Mouse (Mus musculus) neural tube, embryonic 12.5 days (tissue): ENCODE data around the gene Runx3. TPM values are rescaled to one million over a fixed set of nuclear protein-coding genes. Genes with fewer than 3 reads are reported as not detected.

ENCODE experiments used
- ATAC-seq: fragments of 200-750 bp; cut with Nextera tagmentation; 2 replicates; pipeline ENCODE4 v1.8.0; 2017; ENCODE audit warnings: low read depth, mild to moderate bottlenecking, moderate TSS enrichment, moderate library complexity; ENCODE audit not compliant: low FRiP score
- H3K27ac ChIP-seq: fragments of 300-500 bp; sonication (generic); 2 replicates; pipeline ENCODE4 v1.5.1; 2016
- H3K27me3 ChIP-seq: fragments of 300-500 bp; sonication (generic); replicated peaks from 2 replicates; pipeline ENCODE4 v1.6.1; 2016; ENCODE audit warnings: mild to moderate bottlenecking
- H3K36me3 ChIP-seq: fragments of 300-500 bp; sonication (generic); 2 replicates; pipeline ENCODE4 v1.6.1; 2016; ENCODE audit warnings: mild to moderate bottlenecking
- H3K4me1 ChIP-seq: fragments of 300-500 bp; sonication (generic); 2 replicates; pipeline ENCODE4 v1.6.1; 2016
- H3K4me2 ChIP-seq: fragments of 300-500 bp; sonication (generic); replicated peaks from 2 replicates; pipeline ENCODE4 v1.6.1; 2016; ENCODE audit warnings: mild to moderate bottlenecking
- H3K4me3 ChIP-seq: fragments of 300-500 bp; sonication (generic); 2 replicates; pipeline ENCODE4 v1.5.1; 2016
- H3K9ac ChIP-seq: fragments of 300-500 bp; sonication (generic); 2 replicates; pipeline ENCODE4 v1.6.1; 2016; ENCODE audit warnings: mild to moderate bottlenecking
- H3K9me3 ChIP-seq: fragments of 300-500 bp; sonication (generic); 2 replicates; pipeline ENCODE4 v1.6.1; 2016; ENCODE audit warnings: mild to moderate bottlenecking
- WGBS: fragments of 180-500 bp; shearing (Covaris S2); methylation state at CpG from one replicate; pipeline ENCODE4 v1.1.7; 2016; 5-methylcytosine and 5-hydroxymethylcytosine counted together
- polyA plus RNA-seq: library from polyadenylated mRNA; unstranded; fragments of >200 nt; fragmentation: Nextera tagmentation; extraction: Ambion mirVana; gene quantifications from 2 replicates; pipeline ENCODE4 v1.2.1, GENCODE M21; 2016

The Runx3 gene
- polyA plus RNA-seq, result 1.6 and 2.1 TPM in 2 replicates

DNA sequence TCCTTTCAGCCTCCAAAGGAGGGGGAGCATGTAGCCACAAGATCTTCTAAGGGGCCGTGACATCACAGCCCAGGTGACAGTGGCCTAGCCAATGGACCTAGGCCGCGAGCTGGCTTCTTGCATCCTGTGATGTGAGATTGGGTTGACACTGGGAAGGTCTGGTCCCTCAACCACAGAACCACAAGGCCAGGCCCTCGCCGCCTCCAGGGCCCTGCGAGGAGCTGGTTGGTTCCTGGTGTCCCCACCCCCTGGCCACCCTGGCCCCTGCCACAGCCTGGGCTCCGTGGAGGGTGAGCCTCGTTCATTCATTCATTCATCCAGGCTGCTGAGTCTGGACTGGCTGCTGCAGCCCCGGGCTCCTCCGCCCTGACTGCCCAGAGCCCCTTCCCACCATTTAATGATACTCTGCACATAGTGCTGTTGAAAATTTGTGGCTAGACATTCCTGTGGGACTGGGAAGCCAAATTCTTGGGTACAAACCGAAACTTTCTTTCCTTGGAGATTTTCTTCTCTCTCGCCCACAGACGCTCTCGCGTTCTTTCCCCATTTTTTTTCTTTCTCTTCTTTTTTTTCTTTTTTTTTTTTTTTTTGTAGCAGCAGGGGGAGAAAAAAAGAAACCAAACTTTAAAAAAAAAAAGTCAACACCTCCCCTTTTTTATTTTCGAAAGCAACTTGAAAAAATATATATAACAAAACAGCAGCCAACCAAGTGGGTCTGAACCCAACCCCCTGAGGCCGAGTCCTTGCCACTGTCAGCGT lies at the start of gene Runx3:
Gene Runx3 (plus strand): TSS at position 311 of the 759 bp plus-strand sequence.
- H3K27me3 ChIP-seq, result no peaks in the 10 kb centered on the region
- no peaks in the 10 kb centered on the region for H3K4me1 ChIP-seq
- H3K27ac ChIP-seq, result no peak within 1 kb of the TSS
- H3K36me3 ChIP-seq, result no peaks in the 10 kb centered on the region
- H3K4me3 ChIP-seq, result no peak within 1 kb of the TSS
- ATAC-seq, result no peak
- no peak within 1 kb of the TSS for H3K9ac ChIP-seq
- no peak within 1 kb of the TSS for H3K4me2 ChIP-seq
- WGBS, result 84% methylated on average over 18 of the region's 18 CpGs
- H3K9me3 ChIP-seq, result no peaks in the 10 kb centered on the region

DNA sequence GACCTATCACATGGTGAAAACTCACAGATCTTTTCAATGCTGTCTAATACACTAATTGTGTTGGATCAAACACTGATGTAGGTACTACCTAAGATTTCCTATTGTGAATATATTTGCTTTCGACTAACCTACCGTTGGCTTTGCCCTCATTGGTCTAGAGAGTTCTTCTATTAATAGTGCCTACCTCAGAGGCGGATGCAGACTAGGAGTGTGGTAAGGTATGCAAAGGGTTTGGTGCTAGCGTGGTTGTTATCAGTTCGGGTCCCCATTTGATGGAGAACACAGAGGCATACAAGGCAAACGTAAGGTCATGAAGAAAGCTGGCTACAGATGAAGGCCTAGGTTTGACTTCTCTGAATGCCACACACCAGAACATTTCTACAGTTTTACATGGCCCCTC lies 47.8 kb upstream of the Runx3 start:
- WGBS, result 90% methylated on average over 6 of the region's 6 CpGs
- Histone ChIP-seq H3K27me3 (no peaks in the 10 kb centered on the region), H3K4me2 (no peak overlapping the region), H3K27ac (no peak overlapping the region), H3K9me3 (no peaks in the 10 kb centered on the region), H3K36me3 (no peaks in the 10 kb centered on the region), H3K9ac (no peak overlapping the region), H3K4me3 (no peak overlapping the region), H3K4me1 (no peaks in the 10 kb centered on the region)
- no peak for ATAC-seq

DNA sequence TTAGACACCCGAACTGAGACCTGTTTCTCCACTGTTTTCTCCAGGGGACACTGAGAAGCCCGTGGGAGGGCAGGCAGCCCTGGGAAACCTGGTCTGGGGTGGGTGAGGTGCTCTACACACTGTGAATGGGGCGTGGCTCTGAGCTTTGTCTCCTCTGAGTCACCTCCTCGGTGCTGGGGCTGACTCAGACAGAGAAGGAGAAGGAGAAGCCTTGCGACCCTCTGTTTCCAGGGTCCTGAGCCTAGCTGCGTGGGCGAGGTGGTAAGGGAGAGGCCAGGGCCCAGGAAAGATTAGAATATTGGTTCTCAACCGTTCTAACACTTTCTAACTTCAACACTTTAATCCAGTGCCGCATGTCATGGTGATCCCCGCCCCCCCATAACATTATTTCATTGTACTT lies 46.9 kb upstream of the Runx3 start:
- H3K27ac ChIP-seq, result no peak overlapping the region
- H3K9ac ChIP-seq, result no peak overlapping the region
- no peaks in the 10 kb centered on the region for H3K36me3 ChIP-seq
- ATAC-seq, result no peak
- no peaks in the 10 kb centered on the region for H3K9me3 ChIP-seq
- no peak overlapping the region for H3K4me2 ChIP-seq
- H3K27me3 ChIP-seq, result no peaks in the 10 kb centered on the region
- H3K4me1 ChIP-seq, result no peaks in the 10 kb centered on the region
- WGBS, result 75% methylated on average over 10 of the region's 10 CpGs
- H3K4me3 ChIP-seq, result no peak overlapping the region

DNA sequence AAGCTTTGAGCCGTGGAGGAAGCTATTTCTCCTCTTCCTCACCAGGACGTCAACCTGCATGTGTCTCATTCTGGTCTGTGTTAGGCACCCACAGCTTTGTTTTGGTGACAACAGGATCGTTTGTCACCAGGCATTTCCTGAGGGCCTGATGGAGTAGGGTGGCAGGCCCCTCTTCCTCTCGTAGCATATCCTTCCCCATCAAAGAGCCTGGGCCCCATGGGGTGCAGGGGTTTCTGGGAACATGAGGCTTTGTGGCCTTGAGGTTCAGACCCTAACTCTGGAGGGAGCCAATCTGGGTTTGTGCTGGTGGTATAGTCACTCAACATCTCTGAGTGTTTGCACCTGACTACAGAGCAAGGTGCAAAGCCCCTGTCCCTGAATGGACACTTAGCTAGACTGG lies 45.8 kb upstream of the Runx3 start:
- no peak for ATAC-seq
- no peak overlapping the region for H3K4me3 ChIP-seq
- 60% methylated on average over 4 of the region's 4 CpGs for WGBS

DNA sequence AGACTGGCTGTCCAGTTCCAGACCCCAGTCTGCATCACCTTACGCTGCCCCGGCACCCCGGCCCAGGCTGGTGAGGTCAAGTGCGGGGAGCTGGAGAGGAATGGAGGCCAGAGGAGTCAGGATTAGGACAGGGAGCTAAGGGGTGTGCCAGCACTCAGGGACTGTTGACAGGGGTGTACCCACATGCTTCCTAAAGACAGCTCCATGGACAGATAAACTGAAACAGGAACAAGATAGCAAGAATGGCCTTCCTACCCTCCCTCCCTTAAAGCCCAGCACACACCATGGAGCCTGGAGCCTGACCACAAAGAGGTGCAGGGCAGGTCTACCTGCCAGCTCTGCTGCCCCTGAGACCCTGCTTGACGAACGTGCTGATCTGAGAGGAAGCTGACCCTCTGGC lies 45.1 kb upstream of the Runx3 start:
- Histone ChIP-seq H3K36me3 (no peaks in the 10 kb centered on the region), H3K9me3 (no peaks in the 10 kb centered on the region), H3K9ac (no peak overlapping the region), H3K27me3 (no peaks in the 10 kb centered on the region), H3K4me1 (peaks cover 8% of the 10 kb centered on the region; the same call in 1 of the 2 replicates), H3K4me2 (no peak overlapping the region), H3K4me3 (no peak overlapping the region), H3K27ac (no peak overlapping the region)
- no peak for ATAC-seq
- 90% methylated on average over 6 of the region's 6 CpGs for WGBS

More for the DNA sequence above, 45.8 kb upstream of the Runx3 start:
- H3K36me3 ChIP-seq, result no peaks in the 10 kb centered on the region
- no peak overlapping the region for H3K27ac ChIP-seq
- H3K27me3 ChIP-seq, result no peaks in the 10 kb centered on the region
- H3K9me3 ChIP-seq, result no peaks in the 10 kb centered on the region
- H3K9ac ChIP-seq, result no peak overlapping the region
- no peak overlapping the region for H3K4me2 ChIP-seq
- 0 out of 2 replicates have a peak, but pooled peaks cover 2% of the 10 kb centered on the region for H3K4me1 ChIP-seq

DNA sequence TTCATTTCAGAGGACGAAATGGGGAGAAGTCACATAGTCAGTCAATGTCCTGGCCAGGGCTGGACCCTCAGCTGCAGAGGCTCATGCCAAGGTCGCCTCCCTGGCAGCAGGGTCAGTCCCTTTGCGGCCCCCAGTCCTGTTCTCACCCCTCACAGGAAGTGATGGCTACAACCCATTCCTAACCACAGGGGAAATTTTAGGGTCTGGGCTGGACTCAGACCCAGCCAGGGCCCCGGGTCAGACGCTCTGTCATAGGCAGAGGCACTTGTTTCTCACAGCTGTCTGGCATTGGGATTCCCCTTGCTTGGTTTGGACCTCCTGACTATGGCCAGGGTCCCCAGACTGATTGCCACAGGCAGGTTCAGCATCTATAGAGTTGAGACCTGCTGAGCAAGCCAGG lies 43.8 kb upstream of the Runx3 start:
- H3K4me2 ChIP-seq, result no peak overlapping the region
- peaks cover 12% of the 10 kb centered on the region; the same call in 1 of the 2 replicates for H3K4me1 ChIP-seq
- H3K27me3 ChIP-seq, result no peaks in the 10 kb centered on the region
- ATAC-seq, result no peak
- no peak overlapping the region for H3K9ac ChIP-seq
- H3K27ac ChIP-seq, result no peak overlapping the region
- no peaks in the 10 kb centered on the region for H3K36me3 ChIP-seq
- WGBS, result 84% methylated on average over 5 of the region's 5 CpGs
- no peak overlapping the region for H3K4me3 ChIP-seq
- no peaks in the 10 kb centered on the region for H3K9me3 ChIP-seq

DNA sequence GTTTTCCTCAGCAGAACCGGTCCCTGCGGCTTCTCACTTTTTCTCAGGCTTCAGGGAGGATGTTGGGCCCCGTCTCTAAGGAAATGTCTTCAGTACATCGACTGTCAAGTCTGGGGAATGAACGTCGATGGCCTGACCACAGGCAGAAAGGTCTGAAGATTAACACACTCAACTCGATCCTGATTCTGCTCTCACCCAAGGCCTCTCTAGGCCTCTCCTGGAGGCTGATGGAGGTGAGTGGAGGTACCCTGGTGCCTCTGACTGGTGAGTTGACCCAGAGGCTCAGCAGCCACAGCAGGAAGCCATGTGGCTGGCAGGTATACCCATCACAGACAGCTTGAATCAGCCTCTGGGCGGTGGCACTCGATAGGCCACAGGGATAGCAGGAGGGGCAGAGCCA lies 43.3 kb upstream of the Runx3 start:
- WGBS, result 79% methylated on average over 9 of the region's 9 CpGs
- no peak for ATAC-seq
- no peak overlapping the region for H3K27ac ChIP-seq
- H3K4me1 ChIP-seq, result peaks cover 12% of the 10 kb centered on the region; the same call in 1 of the 2 replicates
- no peaks in the 10 kb centered on the region for H3K9me3 ChIP-seq
- H3K36me3 ChIP-seq, result no peaks in the 10 kb centered on the region
- no peak overlapping the region for H3K9ac ChIP-seq
- no peak overlapping the region for H3K4me3 ChIP-seq
- no peaks in the 10 kb centered on the region for H3K27me3 ChIP-seq
- H3K4me2 ChIP-seq, result no peak overlapping the region

DNA sequence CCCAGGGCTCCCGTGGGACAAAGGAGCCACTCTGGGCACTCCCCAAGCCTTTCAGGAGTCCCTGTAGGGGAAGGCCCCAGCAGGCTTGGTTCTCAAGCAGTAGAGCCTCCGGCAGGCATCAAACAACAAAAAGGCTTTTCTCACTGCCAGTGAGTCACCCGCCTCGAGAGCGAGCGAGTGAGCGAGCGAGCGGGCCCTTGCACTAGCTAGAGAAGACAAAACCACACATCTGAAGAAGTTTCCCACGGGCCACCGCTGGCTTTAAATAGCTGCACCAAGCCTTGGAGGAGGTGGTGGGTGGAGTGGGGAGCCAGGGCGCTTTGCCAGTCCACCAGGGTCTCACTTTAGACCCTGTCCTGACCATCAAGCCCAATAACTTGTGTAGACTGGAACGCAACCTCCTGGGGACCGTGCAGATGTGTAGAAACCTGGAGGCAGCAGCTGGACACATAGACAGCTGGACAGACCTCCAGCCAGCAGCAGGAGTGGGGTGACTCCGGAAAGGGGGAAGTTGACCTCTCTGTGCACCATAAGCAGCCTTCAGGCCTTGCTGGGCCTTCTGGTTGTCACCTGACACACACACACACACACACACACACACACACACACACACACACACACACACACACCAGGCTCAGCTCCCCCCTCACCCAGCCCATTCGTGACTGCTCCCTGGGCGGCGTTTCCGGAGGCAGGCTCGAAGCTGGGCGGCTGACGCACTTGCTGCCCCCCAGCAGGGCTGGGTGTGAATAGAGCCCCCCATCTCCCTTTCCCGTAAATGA lies 40.4 kb upstream of the Runx3 start:
- 61% methylated on average over 23 of the region's 23 CpGs for WGBS
- no peak overlapping the region for H3K27ac ChIP-seq

DNA sequence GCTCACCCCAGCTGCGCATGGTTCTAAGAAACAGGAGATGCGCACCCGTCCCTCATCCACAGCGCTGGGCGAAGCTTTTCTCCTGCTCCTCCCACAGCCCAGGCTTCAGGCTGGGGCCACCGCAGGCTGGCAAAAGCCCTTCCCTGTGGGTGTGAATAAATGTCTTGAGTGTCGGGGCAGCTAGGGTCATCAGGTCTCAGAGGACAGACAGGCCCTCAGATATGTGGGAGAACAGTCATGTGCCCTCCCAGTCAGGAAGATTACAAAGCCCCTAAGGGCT lies 39.9 kb upstream of the Runx3 start:
- Histone ChIP-seq H3K4me3 (no peak overlapping the region), H3K9ac (no peak overlapping the region), H3K9me3 (no peaks in the 10 kb centered on the region), H3K27me3 (no peaks in the 10 kb centered on the region; the same call in 1 of the 2 replicates), H3K27ac (no peak overlapping the region), H3K4me1 (peaks cover 12% of the 10 kb centered on the region; the same call in 1 of the 2 replicates), H3K36me3 (no peaks in the 10 kb centered on the region), H3K4me2 (no peak overlapping the region)
- 69% methylated on average over 7 of the region's 7 CpGs for WGBS
- ATAC-seq, result no peak

More for the DNA sequence above, 40.4 kb upstream of the Runx3 start:
- Histone ChIP-seq H3K9ac (no peak overlapping the region), H3K4me1 (peaks cover 12% of the 10 kb centered on the region; the same call in 1 of the 2 replicates), H3K9me3 (no peaks in the 10 kb centered on the region), H3K4me3 (no peak overlapping the region), H3K4me2 (no peak overlapping the region), H3K27me3 (no peaks in the 10 kb centered on the region; the same call in 1 of the 2 replicates), H3K36me3 (no peaks in the 10 kb centered on the region)
- ATAC-seq, result no peak

DNA sequence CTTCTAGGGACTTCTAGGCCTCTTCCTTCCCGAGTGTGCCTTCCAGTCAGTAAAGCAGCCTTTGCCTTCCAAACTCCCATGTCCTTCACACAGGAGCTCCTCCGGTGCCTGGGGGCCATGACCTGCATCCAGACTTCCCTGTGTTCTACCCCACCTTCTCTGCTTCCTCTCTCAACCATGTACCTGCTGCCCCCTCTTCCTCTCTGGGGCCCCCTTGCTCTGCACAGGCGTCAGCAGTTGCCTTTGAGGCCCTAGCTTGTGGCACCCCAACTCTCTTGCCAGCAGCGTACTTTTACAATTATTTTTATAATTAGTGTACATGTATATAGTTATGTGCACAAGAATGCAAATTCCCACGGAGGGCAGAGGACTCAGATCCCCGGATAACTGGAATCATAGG lies 37.4 kb upstream of the Runx3 start:
- no peaks in the 10 kb centered on the region for H3K9me3 ChIP-seq
- no peaks in the 10 kb centered on the region; the same call in 1 of the 2 replicates for H3K27me3 ChIP-seq
- no peak for ATAC-seq
- H3K27ac ChIP-seq, result no peak overlapping the region
- H3K4me3 ChIP-seq, result no peak overlapping the region
- no peak overlapping the region for H3K9ac ChIP-seq
- 74% methylated on average over 6 of the region's 6 CpGs for WGBS
- no peak overlapping the region for H3K4me2 ChIP-seq
- peaks cover 12% of the 10 kb centered on the region; the same call in 1 of the 2 replicates for H3K4me1 ChIP-seq
- H3K36me3 ChIP-seq, result no peaks in the 10 kb centered on the region

DNA sequence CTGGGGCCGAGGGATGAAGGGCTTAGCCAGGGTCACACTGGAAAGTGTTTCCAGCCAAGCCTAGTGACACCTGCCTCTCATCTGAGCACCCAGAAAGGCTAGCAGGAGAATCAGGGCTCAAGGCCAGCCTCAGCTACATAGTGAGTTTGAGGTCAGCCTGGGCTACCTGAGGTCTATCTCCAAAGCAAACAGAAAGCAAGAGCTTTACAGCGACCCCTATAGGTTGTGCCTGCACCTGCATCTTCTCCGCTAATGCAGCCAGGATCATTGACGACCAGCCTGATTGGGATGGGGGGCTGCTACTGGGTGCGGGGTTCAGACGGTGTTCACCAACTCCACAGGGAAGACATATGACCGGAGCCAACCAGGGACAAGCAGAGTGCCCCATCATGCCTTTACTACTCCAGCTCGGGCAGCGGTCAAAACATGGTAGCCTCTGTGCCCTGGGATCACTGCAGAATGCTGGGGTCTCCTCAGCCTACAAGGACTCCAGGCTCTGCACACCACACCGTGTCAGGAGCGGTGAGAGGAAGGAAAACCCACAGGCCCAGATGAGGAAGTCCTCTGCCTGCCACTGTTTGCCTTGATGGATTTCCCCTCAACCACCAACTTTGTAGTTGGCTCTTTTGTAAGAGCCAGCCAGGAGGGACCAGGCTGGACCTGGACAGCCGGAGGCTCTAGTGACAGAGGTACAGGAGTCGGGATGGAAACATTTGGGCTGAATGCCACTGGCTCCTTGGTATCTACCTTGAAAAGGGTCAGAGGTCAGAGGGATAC lies 35.2 kb upstream of the Runx3 start:
- Histone ChIP-seq H3K36me3 (no peaks in the 10 kb centered on the region), H3K9ac (no peak overlapping the region), H3K9me3 (no peaks in the 10 kb centered on the region), H3K27me3 (no peaks in the 10 kb centered on the region; the same call in 1 of the 2 replicates), H3K27ac (no peak overlapping the region), H3K4me2 (no peak overlapping the region), H3K4me1 (0 out of 2 replicates have a peak, but pooled peaks cover 5% of the 10 kb centered on the region), H3K4me3 (no peak overlapping the region)
- WGBS, result 75% methylated on average over 13 of the region's 13 CpGs
- ATAC-seq, result no peak

DNA sequence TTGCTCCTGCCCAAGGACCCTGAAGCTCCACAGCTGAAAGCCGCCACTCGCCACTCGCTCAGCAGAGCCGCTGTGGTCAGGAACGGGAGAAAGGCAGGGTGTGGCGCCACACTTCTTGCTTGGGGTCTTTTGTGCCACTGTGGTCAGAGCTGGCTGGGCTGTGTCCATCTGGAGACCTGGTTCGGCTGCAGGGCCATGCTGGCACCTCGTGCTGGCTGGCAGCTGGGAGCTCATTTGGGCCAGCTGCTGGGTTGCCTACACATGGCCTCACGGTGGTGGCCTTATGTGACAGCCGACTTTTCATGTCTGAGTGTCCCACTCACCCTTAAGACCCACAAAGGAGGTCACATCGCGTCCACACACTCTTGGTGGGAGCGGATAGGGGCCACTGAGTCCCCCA lies 29.8 kb upstream of the Runx3 start:
- no peak for ATAC-seq
- Histone ChIP-seq H3K27me3 (no peaks in the 10 kb centered on the region), H3K4me2 (no peak overlapping the region), H3K9ac (no peak overlapping the region), H3K4me3 (no peak overlapping the region), H3K9me3 (no peaks in the 10 kb centered on the region), H3K4me1 (no peaks in the 10 kb centered on the region), H3K36me3 (no peaks in the 10 kb centered on the region), H3K27ac (no peak overlapping the region)
- WGBS, result 70% methylated on average over 13 of the region's 13 CpGs
